Mouse (Mus musculus): ENCODE results near the gene Ddah1. TPM values are rescaled to one million over a fixed set of nuclear protein-coding genes. Genes with fewer than 3 reads are reported as not detected.

The Ddah1 gene
- polyA plus RNA-seq, 1 experiment from 2014 or later: 55.0 TPM

DNA sequence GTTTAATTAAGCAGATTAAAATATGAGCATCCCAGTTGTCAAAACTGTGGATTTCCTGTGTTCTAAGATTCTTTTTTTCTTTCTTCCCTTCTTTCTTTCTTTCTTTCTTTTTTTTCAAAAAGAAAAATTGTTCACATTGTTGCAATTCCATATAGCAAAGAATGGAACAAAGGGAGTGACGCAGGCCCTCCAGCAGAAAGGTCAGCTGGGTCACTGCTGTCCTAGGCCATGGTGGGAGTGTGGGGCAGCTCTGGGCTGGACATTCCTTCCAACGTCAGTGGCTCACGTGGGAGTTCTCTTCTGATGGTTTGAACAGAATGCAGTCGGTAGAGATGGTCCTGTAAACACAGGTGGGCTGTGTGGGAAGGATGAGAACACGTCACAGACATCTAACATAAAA, 16.8 kb downstream of the Ddah1 start:
- DNase-seq (ENCODE audit: low spot score): no peak
- H3K36me3 ChIP-seq: no peaks in the 10 kb centered on the region
- H3K27ac ChIP-seq: no peak overlapping the region
- H3K4me1 ChIP-seq: peaks cover 16% of the 10 kb centered on the region
- no peaks in the 10 kb centered on the region for H3K9me3 ChIP-seq
- H3K4me3 ChIP-seq: no peak overlapping the region
- WGBS: 55% methylated on average over 5 of the region's 5 CpGs
- no peaks in the 10 kb centered on the region for H3K27me3 ChIP-seq (ENCODE audit: insufficient read depth, poor library complexity, severe bottlenecking)

- H3K27ac ChIP-seq: no peak overlapping the region
- H3K27me3 ChIP-seq (ENCODE audit: insufficient read depth, poor library complexity, severe bottlenecking): no peaks in the 10 kb centered on the region
- H3K9me3 ChIP-seq: no peaks in the 10 kb centered on the region
- H3K4me1 ChIP-seq: peaks cover 19% of the 10 kb centered on the region
- H3K36me3 ChIP-seq: no peaks in the 10 kb centered on the region
- DNase-seq (ENCODE audit: low spot score): no peak
- no peak overlapping the region for H3K4me3 ChIP-seq
- 87% methylated on average over 5 of the region's 5 CpGs for WGBS
These were observed 17.4 kb downstream of the Ddah1 start for GRCm38 (mm10) chr3:145775862-145776261.

- 84% methylated on average over 15 of the region's 15 CpGs for WGBS
- DNase-seq (ENCODE audit: low spot score): no peak
- H3K27me3 ChIP-seq (ENCODE audit: insufficient read depth, poor library complexity, severe bottlenecking): no peaks in the 10 kb centered on the region
- H3K9me3 ChIP-seq: no peaks in the 10 kb centered on the region
- H3K36me3 ChIP-seq: no peaks in the 10 kb centered on the region
- no peak overlapping the region for H3K27ac ChIP-seq
- H3K4me3 ChIP-seq: no peak overlapping the region
- peaks cover 23% of the 10 kb centered on the region for H3K4me1 ChIP-seq
These were observed 18.5 kb downstream of the Ddah1 start for GRCm38 (mm10) chr3:145777006-145777405.

- Histone ChIP-seq H3K27ac (no peak overlapping the region), H3K27me3 (ENCODE audit: insufficient read depth, poor library complexity, severe bottlenecking) (no peaks in the 10 kb centered on the region), H3K4me3 (no peak overlapping the region), H3K36me3 (no peaks in the 10 kb centered on the region), H3K4me1 (peaks cover 17% of the 10 kb centered on the region), H3K9me3 (no peaks in the 10 kb centered on the region)
- no peak for DNase-seq (ENCODE audit: low spot score)
- 79% methylated on average over 6 of the region's 6 CpGs for WGBS
These were observed 20.0 kb downstream of the Ddah1 start for GRCm38 (mm10) chr3:145778406-145778922.

- no peaks in the 10 kb centered on the region for H3K27me3 ChIP-seq (ENCODE audit: insufficient read depth, poor library complexity, severe bottlenecking)
These were observed 21.0 kb downstream of the Ddah1 start for GRCm38 (mm10) chr3:145779279-145779973.

GRCm38 (mm10) chr3:145780784-145781442, 22.4 kb downstream of the Ddah1 start:
- Histone ChIP-seq H3K27me3 (ENCODE audit: insufficient read depth, poor library complexity, severe bottlenecking) (no peaks in the 10 kb centered on the region), H3K27ac (no peak overlapping the region; the same call in none of the 2 replicates), H3K4me1 (peaks cover 16% of the 10 kb centered on the region), H3K9me3 (no peaks in the 10 kb centered on the region), H3K4me3 (no peak overlapping the region), H3K36me3 (no peaks in the 10 kb centered on the region)
- WGBS: 75% methylated on average over 14 of the region's 14 CpGs
- DNase-seq (ENCODE audit: low spot score): no peak

More at GRCm38 (mm10) chr3:145779279-145779973, 21.0 kb downstream of the Ddah1 start:
- no peak overlapping the region for H3K4me3 ChIP-seq
- H3K9me3 ChIP-seq: no peaks in the 10 kb centered on the region
- no peak overlapping the region for H3K27ac ChIP-seq
- peaks cover 16% of the 10 kb centered on the region for H3K4me1 ChIP-seq
- 45% methylated on average over 5 of the region's 5 CpGs for WGBS
- H3K36me3 ChIP-seq: no peaks in the 10 kb centered on the region
- DNase-seq (ENCODE audit: low spot score): no peak

DNA sequence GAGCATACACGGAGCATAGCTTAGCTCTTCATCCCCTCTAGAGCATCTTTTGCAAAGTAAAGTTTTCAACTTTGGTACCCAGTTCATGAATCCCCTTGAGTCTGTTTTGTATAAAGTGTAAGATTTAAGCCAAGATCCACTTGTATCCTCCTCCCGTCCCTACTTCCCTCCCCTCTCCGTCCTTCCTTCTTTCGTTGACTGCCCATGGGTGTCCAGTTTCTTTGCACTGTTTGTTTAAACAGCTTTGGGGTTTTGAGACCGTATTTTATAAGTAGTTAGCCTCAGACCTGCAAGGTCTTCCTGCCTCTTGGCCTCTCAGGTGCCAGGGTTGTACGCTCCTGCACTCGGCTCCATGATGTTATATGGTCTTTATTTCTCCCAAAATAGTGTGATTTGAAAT, 26.8 kb downstream of the Ddah1 start:
- Histone ChIP-seq H3K27me3 (ENCODE audit: insufficient read depth, poor library complexity, severe bottlenecking) (no peaks in the 10 kb centered on the region), H3K4me1 (peaks cover 16% of the 10 kb centered on the region), H3K27ac (no peak overlapping the region), H3K4me3 (no peak overlapping the region), H3K9me3 (no peaks in the 10 kb centered on the region), H3K36me3 (no peaks in the 10 kb centered on the region)
- WGBS: 86% methylated on average over 7 of the region's 7 CpGs
- no peak for DNase-seq (ENCODE audit: low spot score)

GRCm38 (mm10) chr3:145787303-145787702, 28.8 kb downstream of the Ddah1 start:
- Histone ChIP-seq H3K4me3 (no peak overlapping the region), H3K27ac (no peak overlapping the region), H3K9me3 (no peaks in the 10 kb centered on the region), H3K27me3 (ENCODE audit: insufficient read depth, poor library complexity, severe bottlenecking) (no peaks in the 10 kb centered on the region), H3K4me1 (peaks cover 18% of the 10 kb centered on the region), H3K36me3 (no peaks in the 10 kb centered on the region)
- 66% methylated on average over 9 of the region's 9 CpGs for WGBS
- DNase-seq (ENCODE audit: low spot score): peak; percentile 69

GRCm38 (mm10) chr3:145789114-145789513, 30.6 kb downstream of the Ddah1 start:
- Histone ChIP-seq H3K27ac (no peak overlapping the region), H3K27me3 (ENCODE audit: insufficient read depth, poor library complexity, severe bottlenecking) (no peaks in the 10 kb centered on the region), H3K9me3 (no peaks in the 10 kb centered on the region), H3K4me1 (peaks cover 21% of the 10 kb centered on the region), H3K4me3 (no peak overlapping the region), H3K36me3 (no peaks in the 10 kb centered on the region)
- DNase-seq (ENCODE audit: low spot score): no peak
- 92% methylated on average over 7 of the region's 7 CpGs for WGBS

DNA sequence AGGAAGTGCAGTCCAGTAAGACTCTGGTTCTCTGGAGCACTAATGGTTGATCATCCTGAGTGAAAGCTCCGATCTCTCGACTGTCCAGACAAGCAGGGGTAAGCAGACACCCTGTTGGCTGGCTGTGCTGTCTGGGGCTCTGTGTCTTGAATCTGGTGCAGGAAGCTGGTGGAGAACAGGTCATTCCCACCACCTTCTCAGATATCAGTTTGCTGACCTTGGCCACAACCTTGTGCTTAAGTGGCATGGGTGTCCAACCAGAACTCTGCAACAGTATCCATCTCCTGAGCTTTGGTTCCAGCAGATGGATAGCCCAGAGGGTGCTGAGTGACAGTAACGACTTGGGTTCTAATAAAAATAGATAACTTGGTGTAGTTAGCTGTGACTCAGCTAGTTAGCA, 31.8 kb downstream of the Ddah1 start:
- Histone ChIP-seq H3K4me3 (no peak overlapping the region), H3K4me1 (peaks cover 21% of the 10 kb centered on the region), H3K27me3 (ENCODE audit: insufficient read depth, poor library complexity, severe bottlenecking) (no peaks in the 10 kb centered on the region), H3K36me3 (no peaks in the 10 kb centered on the region), H3K27ac (peak overlapping the region; percentile 48; the same call in 1 of the 2 replicates), H3K9me3 (no peaks in the 10 kb centered on the region)
- DNase-seq (ENCODE audit: low spot score): no peak
- WGBS: 46% methylated on average over 3 of the region's 3 CpGs

- Histone ChIP-seq H3K4me1 (peaks cover 23% of the 10 kb centered on the region), H3K27ac (peak overlapping the region; percentile 24; the same call in 1 of the 2 replicates), H3K4me3 (no peak overlapping the region), H3K36me3 (no peaks in the 10 kb centered on the region), H3K9me3 (no peaks in the 10 kb centered on the region), H3K27me3 (ENCODE audit: insufficient read depth, poor library complexity, severe bottlenecking) (no peaks in the 10 kb centered on the region)
- DNase-seq (ENCODE audit: low spot score): no peak
- WGBS: 84% methylated on average over 4 of the region's 4 CpGs
These were observed 32.2 kb downstream of the Ddah1 start for GRCm38 (mm10) chr3:145790709-145791108.

- no peak for DNase-seq (ENCODE audit: low spot score)
- WGBS: 86% methylated on average over 10 of the region's 10 CpGs
- Histone ChIP-seq H3K27me3 (ENCODE audit: insufficient read depth, poor library complexity, severe bottlenecking) (no peaks in the 10 kb centered on the region), H3K9me3 (no peaks in the 10 kb centered on the region), H3K27ac (no peak overlapping the region), H3K4me3 (no peak overlapping the region), H3K4me1 (peaks cover 52% of the 10 kb centered on the region), H3K36me3 (no peaks in the 10 kb centered on the region)
These were observed 35.9 kb downstream of the Ddah1 start for GRCm38 (mm10) chr3:145794355-145794754.

DNA sequence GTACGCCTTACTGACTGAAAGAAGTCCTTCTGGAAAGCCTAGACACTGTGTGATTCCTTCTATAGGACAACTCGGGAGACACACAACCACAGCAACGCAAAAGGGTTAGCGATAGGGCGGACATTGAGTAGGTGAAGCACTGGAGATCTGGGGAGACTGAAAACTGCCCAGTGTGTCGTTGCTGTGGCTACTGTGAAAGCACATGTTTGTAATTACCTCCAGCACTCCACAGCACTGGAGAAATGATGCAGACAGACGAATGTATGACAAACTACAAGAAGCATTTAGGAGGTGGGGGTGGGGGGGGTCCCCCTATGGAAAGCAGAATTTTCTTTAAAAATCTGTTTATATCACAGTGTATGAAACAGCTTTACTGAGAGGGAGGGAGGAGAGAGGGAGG, 37.4 kb downstream of the Ddah1 start:
- 76% methylated on average over 7 of the region's 7 CpGs for WGBS
- H3K4me1 ChIP-seq: peaks cover 48% of the 10 kb centered on the region
- no peaks in the 10 kb centered on the region for H3K27me3 ChIP-seq (ENCODE audit: insufficient read depth, poor library complexity, severe bottlenecking)
- H3K27ac ChIP-seq: no peak overlapping the region
- DNase-seq (ENCODE audit: low spot score): no peak
- no peaks in the 10 kb centered on the region for H3K9me3 ChIP-seq
- H3K4me3 ChIP-seq: no peak overlapping the region
- H3K36me3 ChIP-seq: no peaks in the 10 kb centered on the region
